Comparison of ENCODE assay signal across 45 mouse cellular contexts in the genomic region with DNA sequence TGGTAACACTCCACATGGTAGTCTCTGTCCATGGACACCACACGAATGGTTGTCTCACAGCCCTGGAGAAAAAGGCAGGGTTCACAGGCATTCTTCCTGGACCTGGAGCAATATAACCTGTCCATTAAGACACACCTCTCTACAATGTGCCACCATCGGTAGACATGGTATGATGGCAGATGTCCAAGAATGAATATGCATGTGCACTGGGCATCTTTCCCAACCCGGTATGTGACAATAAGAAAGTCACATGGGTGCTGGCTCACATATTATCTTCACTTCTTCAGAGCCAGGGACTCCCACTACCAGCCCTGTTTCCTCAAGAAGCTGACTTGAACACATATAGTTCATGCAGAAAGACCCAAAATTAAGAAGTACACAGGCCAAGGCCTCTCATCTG. TPM values are rescaled to one million over a fixed set of nuclear protein-coding genes. Genes with fewer than 3 reads are reported as not detected.
DNase-seq lines count a peak whose midpoint lies in the region; ATAC-seq and TF ChIP-seq lines count a peak whose summit lies in the region.
"Had no signal": no experiment of that assay in that cellular context is flagged by ENCODE, and none has a peak within 500 bp of the region (broad histone marks: within the 10 kb centered on the region; RNA-seq: fewer than 3 reads in every experiment).

No protein-coding gene starts in this region.

- DNase-seq in cerebellum, postnatal 10 days, result peak; percentile 56 to 57
- no peak for DNase-seq in cerebellum, postnatal 4 days (ENCODE audit: low spot score in 2 of 2)
- DNase-seq in hindbrain, postnatal 0 days (ENCODE audit: low spot score), result peak; percentile 54
- DNase-seq in hindbrain, embryonic 14.5 days (ENCODE audit: low spot score), result no peak
- peak; percentile 30 for DNase-seq in left cerebral cortex, postnatal 4 days
- no peak for DNase-seq in left cerebral cortex, adult 9 months (ENCODE audit: low spot score in 2 of 2)
- peak; percentile 60 for DNase-seq in large intestine, adult 2 months (ENCODE audit: low read depth, low spot score)
- DNase-seq: adrenal gland, adult 2 months; adrenal gland, postnatal 36 days; cerebellum, adult 8-10 months; gastrocnemius, postnatal 25 days; heart, adult 18-20 months; heart, postnatal 36 days; kidney, postnatal 10 days; lung, postnatal 36 days; right cerebral cortex, adult 18-20 months; spleen, adult 18-20 months; thymus, postnatal 14 days had no signal

- no peaks in the 10 kb centered on the region for H3K9me3 ChIP-seq in hindbrain, postnatal 0 days (ENCODE audit: low read length)
- no peaks in the 10 kb centered on the region for H3K9me3 ChIP-seq in hindbrain, embryonic 14.5 days (ENCODE audit: control insufficient read depth, low read length)
- H3K9me3 ChIP-seq: embryonic facial prominence, embryonic 15.5 days; forebrain, embryonic 13.5 days; hindbrain, embryonic 13.5 days; intestine, embryonic 15.5 days; limb, embryonic 13.5 days; lung, embryonic 15.5 days; midbrain, embryonic 12.5 days; neural tube, embryonic 12.5 days had no signal

- 56% methylated on average over 3 of the region's 3 CpGs for WGBS in hindbrain, postnatal 0 days
- 62% methylated on average over 3 of the region's 3 CpGs for WGBS in hindbrain, embryonic 14.5 days
- 29% methylated on average over 3 of the region's 3 CpGs for WGBS in large intestine, adult 2 months

- intact Hi-C loops in left cerebral cortex, postnatal 4 days (cut with DNase I), result no loop called here

- peaks cover 3% of the 10 kb centered on the region; the same call in 1 of the 2 replicates for H3K36me3 ChIP-seq in hindbrain, postnatal 0 days (ENCODE audit: insufficient read depth, low read length)
- H3K36me3 ChIP-seq in hindbrain, embryonic 14.5 days (replicated peaks; ENCODE audit: control insufficient read depth, insufficient read depth), result peaks cover 52% of the 10 kb centered on the region

- no peaks in the 10 kb centered on the region for H3K4me1 ChIP-seq in hindbrain, postnatal 0 days (ENCODE audit: insufficient read depth, low read length)
- H3K4me1 ChIP-seq in hindbrain, embryonic 14.5 days (replicated peaks; ENCODE audit: control insufficient read depth, insufficient read depth, low read length), result no peaks in the 10 kb centered on the region
- H3K4me1 ChIP-seq: hindbrain, embryonic 13.5 days; intestine, embryonic 15.5 days; lung, embryonic 15.5 days; midbrain, embryonic 12.5 days; neural tube, embryonic 12.5 days had no signal

- no peak overlapping the region for H3K9ac ChIP-seq in hindbrain, postnatal 0 days (replicated peaks; ENCODE audit: low read length)
- no peak overlapping the region for H3K9ac ChIP-seq in hindbrain, embryonic 14.5 days
- H3K9ac ChIP-seq: embryonic facial prominence, embryonic 15.5 days; forebrain, embryonic 13.5 days; hindbrain, embryonic 13.5 days; intestine, embryonic 15.5 days; limb, embryonic 13.5 days; lung, embryonic 15.5 days; midbrain, embryonic 12.5 days; neural tube, embryonic 12.5 days had no signal

- ATAC-seq in hindbrain, postnatal 0 days, result 0 out of 2 replicates have a peak, but pooled peaks have one; percentile 43
- ATAC-seq in hindbrain, embryonic 14.5 days (ENCODE audit: low FRiP score), result no peak
- ATAC-seq: activated CD4-positive, CD25-positive, alpha-beta regulatory T cell, adult 4 months; forebrain, embryonic 13.5 days; intestine, embryonic 15.5 days had no signal

- H3K27ac ChIP-seq in hindbrain, postnatal 0 days, result no peak overlapping the region
- H3K27ac ChIP-seq in hindbrain, embryonic 14.5 days, result no peak overlapping the region
- H3K27ac ChIP-seq: embryonic facial prominence, embryonic 15.5 days; forebrain, embryonic 13.5 days; hindbrain, embryonic 13.5 days; intestine, embryonic 15.5 days; limb, embryonic 13.5 days; lung, embryonic 15.5 days; midbrain, embryonic 12.5 days; neural tube, embryonic 12.5 days had no signal

- no peak overlapping the region for H3K4me3 ChIP-seq in hindbrain, postnatal 0 days (ENCODE audit: low read length)
- no peak overlapping the region for H3K4me3 ChIP-seq in hindbrain, embryonic 14.5 days (replicated peaks; ENCODE audit: low read length)
- H3K4me3 ChIP-seq: embryonic facial prominence, embryonic 15.5 days; forebrain, embryonic 13.5 days; hindbrain, embryonic 13.5 days; intestine, embryonic 15.5 days; limb, embryonic 13.5 days; lung, embryonic 15.5 days; midbrain, embryonic 12.5 days; myocyte; neural tube, embryonic 12.5 days had no signal

- H3K27me3 ChIP-seq in hindbrain, postnatal 0 days (ENCODE audit: insufficient read depth, low read length), result no peaks in the 10 kb centered on the region
- no peaks in the 10 kb centered on the region for H3K27me3 ChIP-seq in hindbrain, embryonic 14.5 days (ENCODE audit: control insufficient read depth, insufficient read depth, low read length)
- H3K27me3 ChIP-seq: embryonic facial prominence, embryonic 15.5 days; forebrain, embryonic 13.5 days; hindbrain, embryonic 13.5 days; intestine, embryonic 15.5 days; limb, embryonic 13.5 days; lung, embryonic 15.5 days; midbrain, embryonic 12.5 days; neural tube, embryonic 12.5 days had no signal

- no peak overlapping the region for H3K4me2 ChIP-seq in hindbrain, postnatal 0 days (ENCODE audit: low read depth, low read length)
- H3K4me2 ChIP-seq in hindbrain, embryonic 14.5 days (replicated peaks), result no peak overlapping the region
- H3K4me2 ChIP-seq: embryonic facial prominence, embryonic 15.5 days; forebrain, embryonic 13.5 days; heart, embryonic 11.5 days; hindbrain, embryonic 13.5 days; intestine, embryonic 15.5 days; limb, embryonic 13.5 days; liver, embryonic 11.5 days; lung, embryonic 15.5 days; midbrain, embryonic 12.5 days; neural tube, embryonic 12.5 days had no signal

- no peak for TF ChIP-seq CTCF in hindbrain, postnatal 0 days (IDR thresholded peaks at IDR 0.05; ENCODE audit: low read depth)

RNA-seq across cellular contexts. Expression of a gene that starts 16.5 kb away (rescaled TPM):
- total RNA-seq in hindbrain, postnatal 0 days (2014; rRNA removed), result 28.8 and 33.9 TPM in 2 replicates
- polyA plus RNA-seq in hindbrain, postnatal 0 days (2015; fragmentation: Nextera tagmentation; extraction: Ambion mirVana), result 2.8 and 3.2 TPM in 2 replicates
- polyA plus RNA-seq in hindbrain, embryonic 14.5 days (2014; fragmentation: Nextera tagmentation; extraction: Ambion mirVana), result 2.5 and 3.2 TPM in 2 replicates
- 10 to 100 TPM; 24.4 to 28.6 TPM for total RNA-seq in left cerebral cortex, postnatal 4 days (2021)
- 14.5 and 18.1 TPM in 2 replicates for polyA plus RNA-seq in large intestine, adult 2 months (2012; rRNA removed)
- total RNA-seq: CH12.LX; common myeloid progenitor, adult 5-6 weeks had no signal
- polyA plus RNA-seq: activated CD4-positive, CD25-positive, alpha-beta regulatory T cell, adult 4 months had no signal

RNA-seq across cellular contexts. Expression of a gene that starts 21.4 kb away (rescaled TPM):
- total RNA-seq in hindbrain, postnatal 0 days (2014; rRNA removed), result not detected in 2 replicates
- polyA plus RNA-seq in hindbrain, postnatal 0 days (2015; fragmentation: Nextera tagmentation; extraction: Ambion mirVana), result not detected in 2 replicates
- polyA plus RNA-seq in hindbrain, embryonic 14.5 days (2014; fragmentation: Nextera tagmentation; extraction: Ambion mirVana), result not detected in 2 replicates
- total RNA-seq in left cerebral cortex, postnatal 4 days (2021), result not detected
- not detected in 2 replicates for polyA plus RNA-seq in large intestine, adult 2 months (2012; rRNA removed)
- total RNA-seq: adrenal gland, adult 2 months; adrenal gland, postnatal 36 days; CH12.LX; common myeloid progenitor, adult 5-6 weeks; ES-E14; gastrocnemius, adult 18-20 months; gastrocnemius, postnatal 25 days; heart, adult 18-20 months; heart, postnatal 36 days; layer of hippocampus, adult 18-20 months; layer of hippocampus, postnatal 10 days; left cerebral cortex, adult 18-20 months; left cerebral cortex, postnatal 25 days; megakaryocyte, adult 5-6 weeks had no signal
- polyA plus RNA-seq: activated CD4-positive, CD25-positive, alpha-beta regulatory T cell, adult 4 months; adrenal gland, adult 2 months; C2C12; embryonic facial prominence, embryonic 15.5 days; forebrain, embryonic 13.5 days; frontal cortex, adult 2 months; heart, embryonic 11.5 days; heart, embryonic 16.5 days; hindbrain, embryonic 13.5 days; intestine, embryonic 15.5 days; limb, embryonic 13.5 days; liver, embryonic 11.5 days; liver, embryonic 16.5 days; lung, embryonic 15.5 days; midbrain, embryonic 12.5 days; myocyte; neural tube, embryonic 12.5 days; stomach, embryonic 16.5 days; urinary bladder, adult 2 months had no signal

RNA-seq across cellular contexts. Expression of a gene that starts 52.8 kb away (rescaled TPM):
- total RNA-seq in hindbrain, postnatal 0 days (2014; rRNA removed), result 108 and 118 TPM in 2 replicates
- 123 and 127 TPM in 2 replicates for polyA plus RNA-seq in hindbrain, postnatal 0 days (2015; fragmentation: Nextera tagmentation; extraction: Ambion mirVana)
- polyA plus RNA-seq in hindbrain, embryonic 14.5 days (2014; fragmentation: Nextera tagmentation; extraction: Ambion mirVana), result 164 and 177 TPM in 2 replicates
- 10 to 100 TPM; 83.1 to 84.0 TPM for total RNA-seq in left cerebral cortex, postnatal 4 days (2021)
- 29.6 and 38.2 TPM in 2 replicates for polyA plus RNA-seq in large intestine, adult 2 months (2012; rRNA removed)

Comparison
In these comparisons a context has a peak if more than half of its experiments do, and no peak if none do; other contexts are left out.
1. DNase-seq: peak in cerebellum, postnatal 10 days (2 of 2), hindbrain, postnatal 0 days (single experiment), left cerebral cortex, postnatal 4 days (single experiment) and large intestine, adult 2 months (single experiment); none in cerebellum, postnatal 4 days (0 of 2), hindbrain, embryonic 14.5 days (single experiment) and left cerebral cortex, adult 9 months (0 of 2).